Mouse (Mus musculus): Measurements from ENCODE around the gene Foxn1. TPM values are rescaled to one million over a fixed set of nuclear protein-coding genes. Genes with fewer than 3 reads are reported as not detected.

The Foxn1 gene
- total RNA-seq, 2 experiments from 2014 or later, result not detected

GRCm38 (mm10) chr11:78401469-78401868, 15.1 kb upstream of the Foxn1 start:
- no peak for ATAC-seq (replicated peaks; ENCODE audit: low FRiP score, poor library complexity, severe bottlenecking)

DNA sequence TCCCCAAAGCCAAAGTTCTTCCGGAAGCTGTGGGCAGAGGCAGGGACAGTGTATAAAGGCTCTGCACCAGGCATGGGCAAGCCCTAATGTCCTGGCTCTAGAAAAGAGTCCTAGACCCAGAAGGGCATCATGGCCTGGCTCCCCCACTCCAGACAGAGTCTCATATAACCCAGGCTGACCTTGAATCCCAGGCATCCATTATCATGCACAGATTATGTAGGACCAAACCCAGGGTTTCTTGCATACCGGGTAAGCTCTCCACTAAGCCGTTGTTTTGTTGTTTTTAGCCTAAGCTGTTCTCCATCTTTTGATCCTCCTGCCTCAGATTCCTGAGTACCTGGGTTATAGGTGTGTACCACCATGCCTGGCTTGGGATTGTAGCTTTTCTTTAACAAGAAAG, 14.6 kb upstream of the Foxn1 start:
- ATAC-seq (replicated peaks; ENCODE audit: low FRiP score, poor library complexity, severe bottlenecking), result no peak

DNA sequence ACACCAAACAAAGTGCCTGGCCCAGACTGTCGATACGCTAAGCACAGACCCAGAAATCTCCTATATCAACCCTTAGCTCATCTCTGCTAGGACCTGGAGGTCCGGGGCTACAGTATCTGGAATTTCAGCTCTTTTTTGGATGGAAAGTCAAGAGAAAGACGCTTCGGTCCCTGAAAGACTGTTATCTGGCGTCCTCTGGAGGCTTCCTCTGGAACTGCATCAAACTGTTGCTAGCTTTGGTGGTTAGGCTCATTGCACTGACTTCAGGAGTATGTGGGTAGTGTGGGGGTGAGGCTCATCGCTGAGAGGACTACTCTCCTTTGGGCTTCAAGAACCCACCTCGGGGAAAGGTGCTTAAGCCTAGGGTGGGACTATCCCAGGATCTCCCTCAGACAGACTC, 13.3 kb upstream of the Foxn1 start:
- ATAC-seq (replicated peaks; ENCODE audit: low FRiP score, poor library complexity, severe bottlenecking), result peak; percentile 21; the same call in 1 of the 2 replicates

DNA sequence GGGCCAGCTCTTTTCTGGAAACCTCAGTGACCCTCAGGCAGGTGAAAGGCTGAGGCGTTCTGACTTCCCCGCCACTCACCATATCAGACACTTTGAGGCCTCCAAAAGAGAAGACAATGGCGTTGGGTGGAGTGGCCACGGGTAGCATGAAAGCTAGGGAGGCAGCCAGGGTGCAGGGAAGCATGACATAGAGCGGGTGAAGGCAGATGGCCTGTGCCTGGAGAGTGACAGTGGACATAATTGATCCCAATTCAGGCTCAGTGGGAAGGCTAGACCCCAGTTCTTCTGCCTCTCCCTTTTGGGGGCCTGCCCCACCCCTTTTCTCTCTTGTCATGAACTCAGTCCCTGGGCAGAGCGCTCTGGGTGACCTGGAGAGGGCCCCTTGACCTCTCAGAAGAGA, 11.9 kb upstream of the Foxn1 start:
- no peak for ATAC-seq (replicated peaks; ENCODE audit: low FRiP score, poor library complexity, severe bottlenecking)

GRCm38 (mm10) chr11:78397397-78397796, 11.0 kb upstream of the Foxn1 start:
- no peak for ATAC-seq (replicated peaks; ENCODE audit: low FRiP score, poor library complexity, severe bottlenecking)

DNA sequence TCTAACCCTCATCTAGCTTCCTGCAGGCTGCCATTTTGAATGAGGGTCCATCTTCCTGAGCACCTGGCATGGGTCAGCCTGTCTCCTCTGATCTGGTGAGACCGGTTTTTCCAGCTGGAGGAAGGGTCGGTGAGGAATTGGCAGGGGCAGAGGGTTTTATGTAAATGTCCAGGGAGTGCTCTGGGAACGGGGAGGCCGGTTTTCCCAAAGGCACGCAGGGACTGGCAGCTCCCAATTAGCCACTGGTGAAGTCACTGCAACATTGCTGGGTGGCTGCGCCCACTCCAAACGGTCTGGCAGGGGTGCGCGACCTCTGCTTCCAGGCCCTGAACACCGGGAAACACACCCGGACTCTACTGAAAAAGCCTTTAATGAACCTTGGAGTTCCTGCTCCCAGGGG, 10.6 kb upstream of the Foxn1 start:
- ATAC-seq (replicated peaks; ENCODE audit: low FRiP score, poor library complexity, severe bottlenecking), result no peak

GRCm38 (mm10) chr11:78392728-78393127, 6.4 kb upstream of the Foxn1 start:
- no peak for ATAC-seq (replicated peaks; ENCODE audit: low FRiP score, poor library complexity, severe bottlenecking)

DNA sequence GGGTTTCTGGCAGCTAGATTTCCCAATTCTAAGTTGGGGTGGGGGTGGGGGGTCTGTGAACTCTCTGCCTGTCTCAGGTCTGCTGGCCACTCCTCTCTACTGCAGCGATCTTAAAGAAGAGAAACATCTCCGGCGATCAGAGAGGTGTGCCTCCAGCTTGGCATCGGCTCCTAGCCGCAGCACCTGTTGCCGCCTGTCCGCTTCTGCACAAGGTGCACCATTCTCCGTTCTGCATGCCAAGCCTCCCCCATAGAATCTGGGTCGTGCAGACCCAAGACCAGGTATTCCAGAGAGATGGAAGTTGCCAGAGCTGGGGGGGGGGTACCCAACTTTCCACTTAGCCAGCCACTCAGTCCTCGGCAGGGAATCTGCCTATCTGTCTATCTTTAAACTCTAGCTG, 582 bp downstream of the Foxn1 start:
- no peak for ATAC-seq (replicated peaks; ENCODE audit: low FRiP score, poor library complexity, severe bottlenecking)

DNA sequence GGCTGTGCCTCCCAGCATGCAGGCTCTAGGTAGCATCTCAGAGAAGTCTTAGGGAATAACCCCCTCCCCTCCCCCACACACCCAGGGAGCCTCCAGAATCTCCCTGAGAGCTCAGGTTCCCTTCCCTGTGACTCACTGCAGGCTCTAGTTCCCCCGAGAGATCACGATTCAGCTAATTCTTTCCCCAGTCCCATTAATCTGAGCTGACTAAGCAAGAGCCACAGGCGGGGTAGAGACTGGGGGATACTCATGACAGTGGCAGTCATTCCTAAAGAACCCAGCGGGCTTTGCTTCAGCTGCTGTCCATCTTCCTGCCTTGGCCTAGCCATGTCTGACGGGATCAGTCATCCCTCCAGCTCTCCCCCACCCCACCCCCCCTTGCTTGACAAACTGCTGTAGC, 3.7 kb downstream of the Foxn1 start:
- ATAC-seq (replicated peaks; ENCODE audit: low FRiP score, poor library complexity, severe bottlenecking), result no peak

- no peak for ATAC-seq (replicated peaks; ENCODE audit: low FRiP score, poor library complexity, severe bottlenecking)
These were observed 4.1 kb downstream of the Foxn1 start for GRCm38 (mm10) chr11:78382286-78382685.

GRCm38 (mm10) chr11:78380996-78381395, 5.4 kb downstream of the Foxn1 start:
- no peak for ATAC-seq (replicated peaks; ENCODE audit: low FRiP score, poor library complexity, severe bottlenecking)

DNA sequence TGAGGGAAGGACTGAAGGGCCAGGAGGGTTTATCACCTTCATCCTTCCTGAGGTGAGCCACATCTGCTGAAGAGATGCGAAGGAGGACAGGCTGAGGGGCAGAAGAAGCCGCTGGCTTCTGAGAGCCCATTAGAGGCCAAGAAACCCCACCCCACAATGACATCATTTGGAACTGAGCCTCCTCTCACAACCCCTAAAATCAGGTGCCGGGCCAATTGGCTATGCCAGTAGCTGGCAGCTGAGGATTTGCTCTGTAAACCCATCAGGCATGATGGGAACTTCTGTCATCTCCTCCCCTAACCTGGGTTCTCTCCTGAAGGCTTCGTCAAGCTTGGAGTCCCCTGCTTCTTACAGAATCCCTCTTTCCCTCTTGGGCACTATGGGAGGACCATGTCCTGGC, 6.0 kb downstream of the Foxn1 start:
- ATAC-seq (replicated peaks; ENCODE audit: low FRiP score, poor library complexity, severe bottlenecking), result no peak

DNA sequence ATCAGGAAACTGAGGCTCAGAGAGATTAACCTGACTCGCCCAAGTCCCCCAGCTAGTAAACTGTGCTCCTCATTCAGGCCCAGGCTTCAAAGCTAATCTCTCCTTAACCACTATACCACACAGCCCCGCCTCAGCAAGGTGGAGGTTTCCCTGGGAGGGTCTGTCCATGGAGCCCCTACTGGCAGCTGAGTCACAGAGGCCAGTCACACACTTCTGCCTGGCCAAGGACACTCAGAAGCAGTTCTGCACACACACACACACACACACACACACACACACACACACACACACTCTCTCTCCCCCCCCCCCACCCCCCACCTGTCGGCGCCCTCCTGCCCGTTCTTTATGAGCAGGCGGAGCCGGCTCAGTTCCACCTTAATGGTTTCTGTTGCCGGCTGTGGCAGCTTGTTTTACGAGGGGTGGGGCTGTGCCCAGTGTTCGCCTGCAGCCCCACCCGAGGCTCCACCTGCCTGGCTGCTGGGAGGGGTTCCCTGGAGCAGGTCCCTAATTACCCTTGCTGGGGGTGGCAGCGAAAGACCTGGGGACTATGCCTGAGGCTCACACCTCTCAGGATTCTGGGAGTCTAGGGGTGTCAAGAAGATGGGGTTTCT, 8.7 kb downstream of the Foxn1 start:
- no peak for ATAC-seq (replicated peaks; ENCODE audit: low FRiP score, poor library complexity, severe bottlenecking)

DNA sequence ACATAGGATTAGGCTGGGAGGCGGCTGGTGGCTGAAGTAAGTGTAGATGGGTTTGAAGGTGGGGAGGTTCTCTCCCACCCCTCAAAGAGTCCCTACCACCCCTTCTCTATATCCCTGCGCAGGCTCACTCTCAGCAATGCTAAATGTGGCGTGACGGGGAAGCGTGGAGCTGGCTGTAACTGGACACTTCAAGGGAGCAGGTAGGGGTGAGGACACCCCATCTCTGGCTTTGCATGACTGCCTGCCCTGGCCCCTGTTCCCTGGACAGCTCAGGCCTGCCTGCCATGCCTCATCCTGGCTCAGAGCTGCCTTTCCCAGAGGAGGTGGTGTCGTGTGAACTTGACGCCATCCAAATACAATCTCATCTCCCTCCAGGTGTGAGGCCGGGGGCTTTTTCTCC, 12.2 kb downstream of the Foxn1 start:
- no peak for ATAC-seq (replicated peaks; ENCODE audit: low FRiP score, poor library complexity, severe bottlenecking)

GRCm38 (mm10) chr11:78372610-78373009, 13.7 kb downstream of the Foxn1 start:
- no peak for ATAC-seq (replicated peaks; ENCODE audit: low FRiP score, poor library complexity, severe bottlenecking)

DNA sequence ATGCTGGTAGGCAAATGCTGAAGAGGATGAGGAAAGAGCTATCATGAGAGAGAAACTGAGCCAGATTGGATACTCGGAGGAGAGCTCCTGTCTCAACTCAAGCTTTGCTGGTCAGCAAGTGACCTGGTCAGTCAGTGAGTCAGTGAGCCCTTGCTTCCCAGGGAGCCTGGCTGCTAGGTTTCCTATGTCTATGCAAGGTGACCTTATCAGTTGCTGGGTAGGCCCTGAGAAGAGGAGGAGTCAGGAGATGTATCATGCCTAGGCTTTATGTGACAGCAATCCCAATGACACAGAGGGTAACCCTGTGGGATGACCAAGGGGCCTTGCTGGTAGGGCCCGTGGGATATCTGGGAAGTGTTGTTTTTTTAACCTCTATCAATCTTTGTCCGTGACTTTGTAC, 14.2 kb downstream of the Foxn1 start:
- no peak for ATAC-seq (replicated peaks; ENCODE audit: low FRiP score, poor library complexity, severe bottlenecking)

DNA sequence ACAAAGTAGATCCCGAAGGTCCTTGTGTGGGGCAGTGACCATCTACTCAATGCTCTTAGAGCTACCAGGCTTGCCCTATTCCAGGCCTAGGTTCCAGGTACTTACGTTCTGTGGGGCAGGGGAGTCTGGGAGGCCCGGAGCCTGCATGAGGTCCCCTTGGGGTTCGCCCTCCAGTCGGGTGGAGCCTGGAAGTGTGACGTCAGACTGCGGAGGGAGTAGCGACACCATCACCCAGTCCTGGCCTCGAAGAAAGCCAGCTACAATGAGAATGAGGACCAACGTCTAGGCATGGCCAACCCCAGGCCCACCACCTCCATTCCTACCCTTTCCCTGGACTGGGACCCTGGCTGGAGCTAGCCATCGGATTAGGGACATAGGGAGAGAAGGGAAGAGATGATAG, 14.6 kb downstream of the Foxn1 start:
- ATAC-seq (replicated peaks; ENCODE audit: low FRiP score, poor library complexity, severe bottlenecking), result no peak

GRCm38 (mm10) chr11:78370389-78370788, 16.0 kb downstream of the Foxn1 start:
- no peak for ATAC-seq (replicated peaks; ENCODE audit: low FRiP score, poor library complexity, severe bottlenecking)

- ATAC-seq (replicated peaks; ENCODE audit: low FRiP score, poor library complexity, severe bottlenecking), result no peak
These were observed 18.7 kb downstream of the Foxn1 start for GRCm38 (mm10) chr11:78367456-78368225.

DNA sequence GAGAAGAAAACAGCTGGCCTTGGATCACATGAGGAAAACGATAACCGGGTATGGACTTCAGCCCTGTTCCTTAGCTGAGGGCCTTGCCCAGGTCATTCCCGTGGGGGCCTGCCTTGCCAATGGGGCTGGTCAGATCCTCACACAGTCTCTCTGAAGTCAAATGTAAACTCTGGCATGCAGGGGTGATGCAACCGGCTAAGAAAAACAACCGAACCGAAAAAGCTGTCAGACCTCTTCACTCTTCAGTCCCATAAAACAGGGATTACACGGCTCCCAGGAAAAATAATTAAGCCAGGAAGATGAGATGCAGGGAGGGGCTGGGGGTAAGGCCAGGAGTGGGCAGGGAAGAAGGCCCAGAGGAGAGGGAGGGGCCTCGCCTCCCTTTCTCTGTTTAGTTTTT, 22.3 kb downstream of the Foxn1 start:
- ATAC-seq (replicated peaks; ENCODE audit: low FRiP score, poor library complexity, severe bottlenecking), result no peak

DNA sequence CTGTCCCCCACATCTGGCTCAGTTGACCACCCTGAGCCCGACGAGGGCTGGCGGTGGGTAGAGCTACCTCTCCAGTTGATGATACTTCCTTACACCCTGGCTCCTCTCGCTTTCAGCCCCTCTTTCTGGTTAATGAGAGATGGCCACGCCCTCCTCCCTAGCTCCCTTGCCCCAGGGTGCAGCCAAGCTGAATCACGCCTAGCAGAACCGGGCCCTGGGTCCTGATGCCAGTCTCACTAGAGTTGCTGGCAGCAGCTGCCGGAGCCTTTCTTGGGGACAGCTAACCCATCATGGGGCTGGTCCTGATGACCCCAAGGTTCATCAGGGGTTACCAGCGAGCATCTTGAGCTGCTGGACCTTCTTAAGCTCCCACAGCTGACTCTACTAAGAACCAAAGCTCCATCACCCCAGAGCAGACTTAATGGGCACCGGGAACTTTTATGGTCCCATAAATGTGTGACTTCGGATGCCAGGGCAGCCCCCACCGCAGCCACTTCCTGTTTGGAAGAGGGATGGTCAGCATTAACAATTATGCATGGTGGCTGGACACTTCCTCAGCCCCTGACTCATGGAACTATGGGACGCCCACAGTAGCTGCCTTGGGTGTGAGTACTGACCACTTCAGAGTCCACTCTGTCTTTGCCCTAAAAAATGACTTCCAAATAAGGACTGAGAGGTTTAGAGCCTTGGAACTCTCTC, 22.9 kb downstream of the Foxn1 start:
- ATAC-seq (replicated peaks; ENCODE audit: low FRiP score, poor library complexity, severe bottlenecking), result no peak

Measured in erythroid progenitor cell, adult 5-6 weeks (primary cell).